25 mouse cellular contexts compared by ENCODE assay signal in genomic region chr4:80886631-80887030, GRCm38 (mm10). TPM values are rescaled to one million over a fixed set of nuclear protein-coding genes. Genes with fewer than 3 reads are reported as not detected.
"Had no signal": no experiment of that assay in that cellular context is flagged by ENCODE, and none has a peak within 500 bp of the region (broad histone marks: within the 10 kb centered on the region; RNA-seq: fewer than 3 reads in every experiment).

No protein-coding gene starts in this region.

- H3K9me3 ChIP-seq: limb, embryonic 12.5 days; limb, embryonic 15.5 days; midbrain, embryonic 12.5 days; midbrain, embryonic 15.5 days had no signal

- H3K27ac ChIP-seq: limb, embryonic 12.5 days; limb, embryonic 15.5 days; liver, embryonic 14.5 days; midbrain, embryonic 12.5 days; midbrain, embryonic 15.5 days had no signal

- H3K36me3 ChIP-seq: limb, embryonic 12.5 days; limb, embryonic 15.5 days; midbrain, embryonic 12.5 days; midbrain, embryonic 15.5 days had no signal

- H3K27me3 ChIP-seq: limb, embryonic 12.5 days; limb, embryonic 15.5 days; midbrain, embryonic 12.5 days; midbrain, embryonic 15.5 days had no signal

- H3K4me3 ChIP-seq: limb, embryonic 12.5 days; limb, embryonic 15.5 days; midbrain, embryonic 12.5 days; midbrain, embryonic 15.5 days had no signal

- DNase-seq: kidney, adult 18-20 months; kidney, adult 9 months; kidney, postnatal 14 days; kidney, postnatal 4 days; left cerebral cortex, postnatal 4 days; liver, postnatal 0 days; lung, embryonic 14.5 days; lung, postnatal 10 days; lung, postnatal 36 days; right cerebral cortex, postnatal 14 days; right cerebral cortex, postnatal 4 days; spleen, adult 18-20 months; thymus, adult 18-20 months; thymus, postnatal 36 days had no signal

- H3K9ac ChIP-seq: limb, embryonic 12.5 days; limb, embryonic 15.5 days; liver, embryonic 14.5 days; liver, postnatal 0 days; lung, embryonic 14.5 days; midbrain, embryonic 12.5 days; midbrain, embryonic 15.5 days had no signal

- H3K4me1 ChIP-seq: limb, embryonic 12.5 days; midbrain, embryonic 12.5 days; midbrain, embryonic 15.5 days had no signal

- ATAC-seq: liver, postnatal 0 days; midbrain, embryonic 15.5 days had no signal

- H3K4me2 ChIP-seq: limb, embryonic 12.5 days; limb, embryonic 15.5 days; liver, embryonic 11.5 days; lung, embryonic 14.5 days; midbrain, embryonic 12.5 days; midbrain, embryonic 15.5 days had no signal

RNA-seq across cellular contexts. Expression of gene Tyrp1, which starts 52.7 kb away (rescaled TPM):
- polyA plus RNA-seq: kidney, embryonic 16.5 days; liver, embryonic 11.5 days; liver, embryonic 14.5 days; liver, postnatal 0 days; lung, embryonic 14.5 days; neural tube, embryonic 11.5 days; neural tube, embryonic 14.5 days; stomach, embryonic 16.5 days; testis, adult 2 months had no signal
